Mouse (Mus musculus): ENCODE measurements around the gene Ccdc28a.

Ccdc28a gene

GRCm38 (mm10) chr10:18234560-18235401, at the start of gene Ccdc28a:
Gene Ccdc28a, minus strand, starts transcription at chr10:18234998.
- peak; percentile 97 for DNase-seq

- no peak for DNase-seq
Measured at GRCm38 (mm10) chr10:18283991-18284390, 49.2 kb upstream of the Ccdc28a start.

GRCm38 (mm10) chr10:18276090-18276734, 41.4 kb upstream of the Ccdc28a start:
- DNase-seq = no peak

- DNase-seq = no peak
Measured at GRCm38 (mm10) chr10:18251345-18251744, 16.5 kb upstream of the Ccdc28a start.

- peak; percentile 1 for DNase-seq
Measured at GRCm38 (mm10) chr10:18243614-18244013, 8.8 kb upstream of the Ccdc28a start.

GRCm38 (mm10) chr10:18237191-18237590, 2.4 kb upstream of the Ccdc28a start:
- peak; percentile 28 for DNase-seq

- DNase-seq = no peak
Measured at GRCm38 (mm10) chr10:18236328-18236927, 1.6 kb upstream of the Ccdc28a start.

GRCm38 (mm10) chr10:18235402-18235747, 577 bp upstream of the Ccdc28a start:
- no peak for DNase-seq

- no peak for DNase-seq
Measured at GRCm38 (mm10) chr10:18233891-18234290, 907 bp downstream of the Ccdc28a start.

GRCm38 (mm10) chr10:18224386-18224785, 10.4 kb downstream of the Ccdc28a start:
- no peak for DNase-seq

- DNase-seq = no peak
Measured at GRCm38 (mm10) chr10:18219351-18219750, 15.4 kb downstream of the Ccdc28a start.

GRCm38 (mm10) chr10:18214124-18214523, 20.7 kb downstream of the Ccdc28a start:
- no peak for DNase-seq

GRCm38 (mm10) chr10:18213373-18213772, 21.4 kb downstream of the Ccdc28a start:
- no peak for DNase-seq

GRCm38 (mm10) chr10:18210726-18211125, 24.1 kb downstream of the Ccdc28a start, which contains the start of gene Ect2l:
Gene Ect2l, minus strand, starts transcription at chr10:18210890.
- DNase-seq = peak; percentile 37

GRCm38 (mm10) chr10:18210119-18210518, 24.7 kb downstream of the Ccdc28a start:
- DNase-seq = no peak

GRCm38 (mm10) chr10:18204067-18204466, 30.7 kb downstream of the Ccdc28a start:
- no peak for DNase-seq

GRCm38 (mm10) chr10:18202401-18202800, 32.4 kb downstream of the Ccdc28a start:
- DNase-seq = no peak

- no peak for DNase-seq
Measured at GRCm38 (mm10) chr10:18200656-18201055, 34.1 kb downstream of the Ccdc28a start.

GRCm38 (mm10) chr10:18199919-18200318, 34.9 kb downstream of the Ccdc28a start:
- no peak for DNase-seq

- no peak for DNase-seq
Measured at GRCm38 (mm10) chr10:18198286-18199015, 36.3 kb downstream of the Ccdc28a start.

GRCm38 (mm10) chr10:18197206-18197979, 37.4 kb downstream of the Ccdc28a start:
- peak; percentile 86 for DNase-seq

GRCm38 (mm10) chr10:18194737-18195141, 40.1 kb downstream of the Ccdc28a start:
- peak; percentile 5 for DNase-seq
